Mouse (Mus musculus) urinary bladder, postnatal 10 days (tissue): ENCODE data around the gene Zbtb48.

Experiments
- DNase-seq: peaks from one replicate; pipeline ENCODE4 v3.0.0; 2022; ENCODE audit warnings: low spot score

Gene Zbtb48

GRCm38 (mm10) chr4:151972221-151972967, 55.1 kb downstream of the Zbtb48 start:
- DNase-seq, result no peak
